Comparison of ENCODE assay signal across 28 mouse cellular contexts in genomic region chr1:43297579-43297978, GRCm38 (mm10).
A peak's percentile ranks its signal among the peaks of the same experiment; 100 is the strongest.
DNase-seq lines count a peak whose midpoint lies in the region; ATAC-seq lines count a peak whose summit lies in the region.
"Had no signal": no experiment of that assay in that cellular context is flagged by ENCODE, and none has a peak within 500 bp of the region (broad histone marks: within the 10 kb centered on the region; RNA-seq: fewer than 3 reads in every experiment).

No protein-coding gene starts in this region.

- H3K9ac ChIP-seq in liver, embryonic 12.5 days = no peak overlapping the region
- H3K9ac ChIP-seq in liver, embryonic 15.5 days = no peak overlapping the region
- no peak overlapping the region for H3K9ac ChIP-seq in neural tube, embryonic 15.5 days (replicated peaks)
- H3K9ac ChIP-seq: forebrain, postnatal 0 days; heart, embryonic 12.5 days; heart, embryonic 15.5 days; hindbrain, embryonic 14.5 days had no signal

- H3K9me3 ChIP-seq in liver, embryonic 12.5 days (replicated peaks) = no peaks in the 10 kb centered on the region
- H3K9me3 ChIP-seq in liver, embryonic 15.5 days (replicated peaks) = no peaks in the 10 kb centered on the region
- no peaks in the 10 kb centered on the region for H3K9me3 ChIP-seq in neural tube, embryonic 15.5 days (replicated peaks)
- H3K9me3 ChIP-seq: G1E; heart, embryonic 12.5 days; heart, embryonic 15.5 days had no signal

- H3K27ac ChIP-seq in liver, embryonic 12.5 days = no peak overlapping the region
- H3K27ac ChIP-seq in liver, embryonic 15.5 days (replicated peaks) = no peak overlapping the region
- H3K27ac ChIP-seq in neural tube, embryonic 15.5 days (replicated peaks) = no peak overlapping the region
- H3K27ac ChIP-seq: gastrocnemius, adult 2 months; heart, embryonic 15.5 days; hindbrain, embryonic 14.5 days; hindbrain, postnatal 0 days had no signal

- H3K4me2 ChIP-seq in liver, embryonic 12.5 days = peak overlapping the region; percentile 18; the same call in 1 of the 2 replicates
- H3K4me2 ChIP-seq in liver, embryonic 15.5 days = 0 out of 2 replicates have a peak overlapping the region, but pooled peaks have one; percentile 2
- no peak overlapping the region for H3K4me2 ChIP-seq in neural tube, embryonic 15.5 days
- H3K4me2 ChIP-seq: heart, embryonic 12.5 days; heart, embryonic 15.5 days; hindbrain, embryonic 14.5 days had no signal

- H3K36me3 ChIP-seq in liver, embryonic 12.5 days = no peaks in the 10 kb centered on the region
- H3K36me3 ChIP-seq in liver, embryonic 15.5 days (replicated peaks) = no peaks in the 10 kb centered on the region
- H3K36me3 ChIP-seq in neural tube, embryonic 15.5 days = no peaks in the 10 kb centered on the region
- H3K36me3 ChIP-seq: G1E; heart, embryonic 12.5 days; heart, embryonic 15.5 days had no signal

- peaks cover 22% of the 10 kb centered on the region for H3K4me1 ChIP-seq in liver, embryonic 12.5 days
- H3K4me1 ChIP-seq in liver, embryonic 15.5 days (replicated peaks) = peaks cover 17% of the 10 kb centered on the region
- peaks cover 12% of the 10 kb centered on the region; the same call in 1 of the 2 replicates for H3K4me1 ChIP-seq in neural tube, embryonic 15.5 days

- DNase-seq in c-Kit-negative CD71-positive TER-119-positive erythroid progenitor cells, embryonic 14.5 days (ENCODE audit: low read depth, low spot score) = peak; percentile 3
- no peak for DNase-seq in cerebellum, adult 11 months
- no peak for DNase-seq in gastrocnemius, adult 8-10 months (ENCODE audit: low spot score in 2 of 2)
- DNase-seq in heart, postnatal 14 days = no peak
- DNase-seq: adrenal gland, postnatal 10 days; adrenal gland, postnatal 36 days; B cell, adult 2 months; cerebellum, adult 18-20 months; cerebellum, adult 9-10 months; cerebellum, postnatal 14 days; forebrain, postnatal 0 days; gastrocnemius, adult 2 months; gastrocnemius, postnatal 25 days; heart, adult 18-20 months; heart, postnatal 10 days; heart, postnatal 4 days had no signal

- 33% methylated on average over 2 of the region's 2 CpGs for WGBS in liver, embryonic 12.5 days (ENCODE audit: insufficient replicate concordance)
- 16% methylated on average over 2 of the region's 2 CpGs for WGBS in liver, embryonic 15.5 days (ENCODE audit: insufficient replicate concordance)
- 93% methylated on average over 2 of the region's 2 CpGs for WGBS in neural tube, embryonic 15.5 days

- no peak overlapping the region for H3K4me3 ChIP-seq in liver, embryonic 12.5 days
- H3K4me3 ChIP-seq in liver, embryonic 15.5 days (replicated peaks) = no peak overlapping the region
- H3K4me3 ChIP-seq in neural tube, embryonic 15.5 days (replicated peaks) = no peak overlapping the region
- H3K4me3 ChIP-seq: gastrocnemius, adult 2 months; heart, embryonic 12.5 days; heart, embryonic 15.5 days had no signal

- intact Hi-C loops in heart, postnatal 14 days (cut with DNase I) = no loop called here

- ATAC-seq in erythroid progenitor cell, adult 5-6 weeks (replicated peaks; ENCODE audit: low FRiP score, poor library complexity, severe bottlenecking) = peak; percentile 41; the same call in 1 of the 2 replicates
- ATAC-seq in liver, embryonic 12.5 days = peak; percentile 87
- peak; percentile 78 for ATAC-seq in liver, embryonic 15.5 days (ENCODE audit: insufficient read depth)
- no peak for ATAC-seq in neural tube, embryonic 15.5 days (ENCODE audit: low FRiP score)
- ATAC-seq: forebrain, embryonic 14.5 days; forebrain, postnatal 0 days; hindbrain, postnatal 0 days; Patski had no signal

- 0 out of 2 replicates have a peak, but pooled peaks cover 2% of the 10 kb centered on the region for H3K27me3 ChIP-seq in liver, embryonic 12.5 days (replicated peaks)
- H3K27me3 ChIP-seq in liver, embryonic 15.5 days = no peaks in the 10 kb centered on the region
- no peaks in the 10 kb centered on the region; the same call in 1 of the 2 replicates for H3K27me3 ChIP-seq in neural tube, embryonic 15.5 days (replicated peaks)
- H3K27me3 ChIP-seq: CH12.LX; heart, embryonic 12.5 days; heart, embryonic 15.5 days; Patski had no signal
